Mouse (Mus musculus) stomach, embryonic 15.5 days (tissue): ENCODE data around the gene 2310003L06Rik. TPM values are rescaled to one million over a fixed set of nuclear protein-coding genes. Genes with fewer than 3 reads are reported as not detected.

Source experiments
- polyA plus RNA-seq: library from polyadenylated mRNA; unstranded; fragments of >200 nt; fragmentation: Nextera tagmentation; extraction: Ambion mirVana; gene quantifications from 2 replicates; pipeline ENCODE4 v1.2.1, GENCODE M21; 2015

The 2310003L06Rik gene
- polyA plus RNA-seq, 1 experiment from 2014 or later, result not detected

Other genes starting within 250 kb of the 2310003L06Rik start
- gene Csn1s2a, start 194.9 kb upstream of the 2310003L06Rik start, polyA plus RNA-seq, result not detected in 2 replicates
- not detected in 2 replicates for gene Csn1s2b, start 161.4 kb upstream of the 2310003L06Rik start, polyA plus RNA-seq
- not detected in 2 replicates for gene Prr27, start 143.8 kb upstream of the 2310003L06Rik start, polyA plus RNA-seq
- gene Odam, start 84.4 kb upstream of the 2310003L06Rik start, polyA plus RNA-seq, result not detected in 2 replicates
- 0.13 and 0.22 TPM in 2 replicates for gene Csn3, start 43.9 kb upstream of the 2310003L06Rik start, polyA plus RNA-seq
- not detected in 2 replicates for gene Gm28434, start 58 bp downstream of the 2310003L06Rik start, polyA plus RNA-seq
- gene Cabs1, start 10.0 kb downstream of the 2310003L06Rik start, polyA plus RNA-seq, result not detected in 2 replicates
- gene Smr3a, start 33.1 kb downstream of the 2310003L06Rik start, polyA plus RNA-seq, result not detected in 2 replicates
- gene Smr2, start 117.1 kb downstream of the 2310003L06Rik start, polyA plus RNA-seq, result not detected in 2 replicates
- gene Gm11116, start 142.1 kb downstream of the 2310003L06Rik start, polyA plus RNA-seq, result not detected in 2 replicates
- gene Gm11115, start 184.6 kb downstream of the 2310003L06Rik start, polyA plus RNA-seq, result not detected in 2 replicates